Mouse (Mus musculus): Measurements from ENCODE around the gene Kcna7. TPM values are rescaled to one million over a fixed set of nuclear protein-coding genes. Genes with fewer than 3 reads are reported as not detected.
A peak's percentile ranks its signal among the peaks of the same experiment; 100 is the strongest.

Gene Kcna7
- polyA plus RNA-seq, 1 experiment from 2014 or later = not detected

- DNase-seq (ENCODE audit: extremely low spot score, low spot score) = peak; percentile 69
- Histone ChIP-seq H3K9me3 (no peaks in the 10 kb centered on the region), H3K27ac (no peak overlapping the region), H3K36me3 (replicated peaks) (no peaks in the 10 kb centered on the region), H3K4me3 (no peak overlapping the region), H3K4me1 (peaks cover 19% of the 10 kb centered on the region), H3K27me3 (ENCODE audit: poor library complexity, severe bottlenecking) (peaks cover 42% of the 10 kb centered on the region)
- 49% methylated on average over 6 of the region's 6 CpGs for WGBS
Observed at GRCm38 (mm10) chr7:45403532-45404261, 1.8 kb upstream of the Kcna7 start.

- Histone ChIP-seq H3K4me1 (peaks cover 19% of the 10 kb centered on the region), H3K36me3 (replicated peaks) (no peaks in the 10 kb centered on the region), H3K27ac (no peak overlapping the region), H3K9me3 (no peaks in the 10 kb centered on the region), H3K4me3 (peak overlapping the region; percentile 44), H3K27me3 (ENCODE audit: poor library complexity, severe bottlenecking) (peaks cover 70% of the 10 kb centered on the region)
- 3% methylated on average over 114 of the region's 114 CpGs for WGBS
- no peak for DNase-seq (ENCODE audit: extremely low spot score, low spot score)
Observed at GRCm38 (mm10) chr7:45406157-45407156, 1.0 kb downstream of the Kcna7 start.

GRCm38 (mm10) chr7:45407836-45408235 is 2.4 kb downstream of the Kcna7 start:
- peaks cover 19% of the 10 kb centered on the region for H3K4me1 ChIP-seq

GRCm38 (mm10) chr7:45408351-45408750 is 2.9 kb downstream of the Kcna7 start:
- no peaks in the 10 kb centered on the region for H3K9me3 ChIP-seq
- 72% methylated on average over 7 of the region's 7 CpGs for WGBS
- peaks cover 85% of the 10 kb centered on the region for H3K27me3 ChIP-seq (ENCODE audit: poor library complexity, severe bottlenecking)
- H3K4me1 ChIP-seq = peaks cover 24% of the 10 kb centered on the region
- H3K36me3 ChIP-seq (replicated peaks) = no peaks in the 10 kb centered on the region
- no peak overlapping the region for H3K27ac ChIP-seq
- no peak overlapping the region for H3K4me3 ChIP-seq
- DNase-seq (ENCODE audit: extremely low spot score, low spot score) = no peak

More at GRCm38 (mm10) chr7:45407836-45408235, 2.4 kb downstream of the Kcna7 start:
- Histone ChIP-seq H3K36me3 (replicated peaks) (no peaks in the 10 kb centered on the region), H3K4me3 (no peak overlapping the region), H3K9me3 (no peaks in the 10 kb centered on the region), H3K27me3 (ENCODE audit: poor library complexity, severe bottlenecking) (peaks cover 83% of the 10 kb centered on the region), H3K27ac (no peak overlapping the region)
- whole genome bisulfite sequencing = 81% methylated on average over 10 of the region's 10 CpGs
- no peak for DNase-seq (ENCODE audit: extremely low spot score, low spot score)

- no peak overlapping the region for H3K4me3 ChIP-seq
- no peak overlapping the region for H3K27ac ChIP-seq
- H3K9me3 ChIP-seq = no peaks in the 10 kb centered on the region
- peaks cover 30% of the 10 kb centered on the region for H3K4me1 ChIP-seq
- no peaks in the 10 kb centered on the region for H3K36me3 ChIP-seq (replicated peaks)
- WGBS = 89% methylated on average over 17 of the region's 17 CpGs
- peaks cover 91% of the 10 kb centered on the region for H3K27me3 ChIP-seq (ENCODE audit: poor library complexity, severe bottlenecking)
- DNase-seq (ENCODE audit: extremely low spot score, low spot score) = no peak
Observed at GRCm38 (mm10) chr7:45408949-45409348, 3.5 kb downstream of the Kcna7 start.

GRCm38 (mm10) chr7:45409497-45410163 is 4.2 kb downstream of the Kcna7 start:
- Histone ChIP-seq H3K4me3 (no peak overlapping the region), H3K36me3 (replicated peaks) (no peaks in the 10 kb centered on the region), H3K4me1 (peaks cover 36% of the 10 kb centered on the region), H3K9me3 (no peaks in the 10 kb centered on the region), H3K27me3 (ENCODE audit: poor library complexity, severe bottlenecking) (peaks cover 98% of the 10 kb centered on the region), H3K27ac (no peak overlapping the region)
- WGBS = 91% methylated on average over 8 of the region's 8 CpGs
- no peak for DNase-seq (ENCODE audit: extremely low spot score, low spot score)

- Histone ChIP-seq H3K4me3 (no peak overlapping the region), H3K4me1 (peaks cover 28% of the 10 kb centered on the region), H3K27ac (no peak overlapping the region), H3K9me3 (no peaks in the 10 kb centered on the region), H3K27me3 (ENCODE audit: poor library complexity, severe bottlenecking) (peaks cover 100% of the 10 kb centered on the region), H3K36me3 (replicated peaks) (no peaks in the 10 kb centered on the region)
- WGBS = 96% methylated on average over 2 of the region's 2 CpGs
- DNase-seq (ENCODE audit: extremely low spot score, low spot score) = no peak
Observed at GRCm38 (mm10) chr7:45412421-45412820, 7.0 kb downstream of the Kcna7 start.

- WGBS = 4% methylated on average over 45 of the region's 45 CpGs
- no peaks in the 10 kb centered on the region for H3K36me3 ChIP-seq (replicated peaks)
- H3K27ac ChIP-seq = peak within 1 kb of the TSS; percentile 4
- peaks cover 100% of the 10 kb centered on the region for H3K27me3 ChIP-seq (ENCODE audit: poor library complexity, severe bottlenecking)
- H3K4me1 ChIP-seq = peaks cover 36% of the 10 kb centered on the region
- no peak for DNase-seq (ENCODE audit: extremely low spot score, low spot score)
- H3K9me3 ChIP-seq = no peaks in the 10 kb centered on the region
- peak within 1 kb of the TSS; percentile 55 for H3K4me3 ChIP-seq
Observed at GRCm38 (mm10) chr7:45413113-45413863, 7.8 kb downstream of the Kcna7 start, which contains the start of gene Ntf5. Gene Ntf5 (plus strand): TSS chr7:45413695.

- H3K36me3 ChIP-seq (replicated peaks) = no peaks in the 10 kb centered on the region
- H3K27me3 ChIP-seq (ENCODE audit: poor library complexity, severe bottlenecking) = peaks cover 100% of the 10 kb centered on the region
- H3K27ac ChIP-seq = peak overlapping the region; percentile 4; the same call in 1 of the 2 replicates
- H3K4me1 ChIP-seq = peaks cover 39% of the 10 kb centered on the region
- no peak for DNase-seq (ENCODE audit: extremely low spot score, low spot score)
- no peaks in the 10 kb centered on the region for H3K9me3 ChIP-seq
- peak overlapping the region; percentile 55 for H3K4me3 ChIP-seq
- WGBS = 2% methylated on average over 27 of the region's 27 CpGs
Observed at GRCm38 (mm10) chr7:45413864-45414739, 8.6 kb downstream of the Kcna7 start.

- H3K4me3 ChIP-seq = peak overlapping the region; percentile 55; the same call in 1 of the 2 replicates
- WGBS = 45% methylated on average over 12 of the region's 12 CpGs
- no peak for DNase-seq (ENCODE audit: extremely low spot score, low spot score)
Observed at GRCm38 (mm10) chr7:45414740-45415224, 9.3 kb downstream of the Kcna7 start.

GRCm38 (mm10) chr7:45415636-45416035 is 10.2 kb downstream of the Kcna7 start:
- Histone ChIP-seq H3K9me3 (no peaks in the 10 kb centered on the region), H3K36me3 (replicated peaks) (peaks cover 8% of the 10 kb centered on the region), H3K27ac (no peak overlapping the region), H3K4me3 (peak overlapping the region; percentile 24; the same call in 1 of the 2 replicates), H3K27me3 (ENCODE audit: poor library complexity, severe bottlenecking) (peaks cover 100% of the 10 kb centered on the region), H3K4me1 (peaks cover 49% of the 10 kb centered on the region)
- DNase-seq (ENCODE audit: extremely low spot score, low spot score) = no peak
- 11% methylated on average over 37 of the region's 37 CpGs for WGBS

More at GRCm38 (mm10) chr7:45414740-45415224, 9.3 kb downstream of the Kcna7 start:
- no peak overlapping the region for H3K27ac ChIP-seq
- H3K4me1 ChIP-seq = peaks cover 41% of the 10 kb centered on the region
- peaks cover 100% of the 10 kb centered on the region for H3K27me3 ChIP-seq (ENCODE audit: poor library complexity, severe bottlenecking)
- no peaks in the 10 kb centered on the region for H3K9me3 ChIP-seq
- no peaks in the 10 kb centered on the region for H3K36me3 ChIP-seq (replicated peaks)
